Mouse (Mus musculus) heart, postnatal 14 days (tissue): ENCODE measurements around the gene Zeb2. TPM values are rescaled to one million over a fixed set of nuclear protein-coding genes. Genes with fewer than 3 reads are reported as not detected.

Source experiments
- DNase-seq, 2 experiments: peaks; one replicate each; pipeline ENCODE4 v3.0.0; 2021 to 2022
- intact Hi-C: fragments of 180-260 bp; cut with DNase I; formaldehyde crosslinking; loops from one replicate; pipeline ENCODE4 v1.15.1; 2025
- total RNA-seq, 2 experiments: library from RNA; stranded (reverse); gene quantifications; 2 replicates each; pipeline ENCODE4 v1.2.3; 2021

Gene Zeb2
- total RNA-seq, 2 experiments from 2014 or later = 51.3 to 58.5 TPM

GRCm38 (mm10) chr2:45071296-45071695 is 45.9 kb downstream of the Zeb2 start:
- intact Hi-C loops = no loop called here

GRCm38 (mm10) chr2:45070612-45071276 is 46.5 kb downstream of the Zeb2 start:
- intact Hi-C loops = no loop called here
- DNase-seq = no peak

More at GRCm38 (mm10) chr2:45071296-45071695, 45.9 kb downstream of the Zeb2 start:
- no peak for DNase-seq

GRCm38 (mm10) chr2:45068792-45069550 is 48.2 kb downstream of the Zeb2 start:
- intact Hi-C loops = no loop called here
- DNase-seq = no peak

GRCm38 (mm10) chr2:45067116-45067515 is 50.1 kb downstream of the Zeb2 start:
- intact Hi-C loops = no loop called here

GRCm38 (mm10) chr2:45063300-45063890 is 53.8 kb downstream of the Zeb2 start:
- no peak for DNase-seq
- intact Hi-C loops = no loop called here

More at GRCm38 (mm10) chr2:45067116-45067515, 50.1 kb downstream of the Zeb2 start:
- no peak for DNase-seq

GRCm38 (mm10) chr2:45062136-45062535 is 55.1 kb downstream of the Zeb2 start:
- intact Hi-C loops = no loop called here
- no peak for DNase-seq

- intact Hi-C loops = no loop called here
- no peak for DNase-seq
Measured at GRCm38 (mm10) chr2:45060768-45061167, 56.4 kb downstream of the Zeb2 start.

GRCm38 (mm10) chr2:45060202-45060601 is 57.0 kb downstream of the Zeb2 start:
- intact Hi-C loops = no loop called here
- DNase-seq = no peak

GRCm38 (mm10) chr2:45059599-45059998 is 57.6 kb downstream of the Zeb2 start:
- no peak for DNase-seq
- intact Hi-C loops = no loop called here

GRCm38 (mm10) chr2:45059010-45059409 is 58.2 kb downstream of the Zeb2 start:
- intact Hi-C loops = no loop called here
- DNase-seq = no peak

GRCm38 (mm10) chr2:45058183-45058582 is 59.0 kb downstream of the Zeb2 start:
- no peak for DNase-seq
- intact Hi-C loops = no loop called here

GRCm38 (mm10) chr2:45056856-45057562 is 60.2 kb downstream of the Zeb2 start:
- no peak for DNase-seq
- intact Hi-C loops = no loop called here

- intact Hi-C loops = no loop called here
- no peak for DNase-seq
Measured at GRCm38 (mm10) chr2:45055926-45056325, 61.3 kb downstream of the Zeb2 start.

GRCm38 (mm10) chr2:45055034-45055615 is 62.1 kb downstream of the Zeb2 start:
- intact Hi-C loops = no loop called here
- DNase-seq = no peak

GRCm38 (mm10) chr2:45054070-45055025 is 62.8 kb downstream of the Zeb2 start:
- no peak for DNase-seq
- intact Hi-C loops = no loop called here

- intact Hi-C loops = no loop called here
Measured at GRCm38 (mm10) chr2:45052587-45052986, 64.6 kb downstream of the Zeb2 start.

GRCm38 (mm10) chr2:45051321-45051720 is 65.9 kb downstream of the Zeb2 start:
- no peak for DNase-seq
- intact Hi-C loops = no loop called here

More at GRCm38 (mm10) chr2:45052587-45052986, 64.6 kb downstream of the Zeb2 start:
- DNase-seq = no peak

- intact Hi-C loops = no loop called here
- no peak for DNase-seq
Measured at GRCm38 (mm10) chr2:45049923-45050322, 67.3 kb downstream of the Zeb2 start.

GRCm38 (mm10) chr2:45049279-45049678 is 67.9 kb downstream of the Zeb2 start:
- no peak for DNase-seq
- intact Hi-C loops = no loop called here
